Mouse (Mus musculus): Measurements from ENCODE around the gene Hoxb8. TPM values are rescaled to one million over a fixed set of nuclear protein-coding genes. Genes with fewer than 3 reads are reported as not detected.

The Hoxb8 gene
- polyA plus RNA-seq, 1 experiment from 2014 or later: 15.1 TPM

GRCm38 (mm10) chr11:96301837-96302236 lies 20.1 kb downstream of the Hoxb8 start:
- no peaks in the 10 kb centered on the region for H3K9me3 ChIP-seq (ENCODE audit: control insufficient read depth, low read length)
- WGBS: 1% methylated on average over 15 of the region's 15 CpGs
- H3K36me3 ChIP-seq (ENCODE audit: control insufficient read depth, insufficient read depth, low read length): no peaks in the 10 kb centered on the region
- H3K27me3 ChIP-seq (replicated peaks; ENCODE audit: control insufficient read depth, insufficient read depth, low read length): peaks cover 42% of the 10 kb centered on the region
- H3K9ac ChIP-seq (ENCODE audit: low read depth, low read length): peak overlapping the region; percentile 57
- peak overlapping the region; percentile 43 for H3K4me3 ChIP-seq (ENCODE audit: low read length)
- H3K4me2 ChIP-seq (ENCODE audit: low read length): peak overlapping the region; percentile 62
- no peaks in the 10 kb centered on the region for H3K4me1 ChIP-seq (ENCODE audit: control insufficient read depth, insufficient read depth, low read depth, low read length)
- ATAC-seq: peak; percentile 54; the same call in 1 of the 2 replicates
- H3K27ac ChIP-seq (ENCODE audit: low read depth, low read length): peak overlapping the region; percentile 60

GRCm38 (mm10) chr11:96302381-96303150 lies 20.9 kb downstream of the Hoxb8 start:
- H3K4me1 ChIP-seq (ENCODE audit: control insufficient read depth, insufficient read depth, low read depth, low read length): no peaks in the 10 kb centered on the region
- H3K4me2 ChIP-seq (ENCODE audit: low read length): peak overlapping the region; percentile 62
- 5% methylated on average over 23 of the region's 23 CpGs for WGBS
- H3K9ac ChIP-seq (ENCODE audit: low read depth, low read length): peak overlapping the region; percentile 57
- ATAC-seq: no peak
- no peaks in the 10 kb centered on the region for H3K36me3 ChIP-seq (ENCODE audit: control insufficient read depth, insufficient read depth, low read length)
- peak overlapping the region; percentile 43 for H3K4me3 ChIP-seq (ENCODE audit: low read length)
- H3K27ac ChIP-seq (ENCODE audit: low read depth, low read length): peak overlapping the region; percentile 60
- H3K9me3 ChIP-seq (ENCODE audit: control insufficient read depth, low read length): no peaks in the 10 kb centered on the region
- H3K27me3 ChIP-seq (replicated peaks; ENCODE audit: control insufficient read depth, insufficient read depth, low read length): peaks cover 42% of the 10 kb centered on the region

- peak within 1 kb of the TSS; percentile 62 for H3K4me2 ChIP-seq (ENCODE audit: low read length)
- WGBS: under 1% methylated on average over 69 of the region's 69 CpGs
- H3K9ac ChIP-seq (ENCODE audit: low read depth, low read length): peak within 1 kb of the TSS; percentile 73
- no peaks in the 10 kb centered on the region for H3K4me1 ChIP-seq (ENCODE audit: control insufficient read depth, insufficient read depth, low read depth, low read length)
- H3K36me3 ChIP-seq (ENCODE audit: control insufficient read depth, insufficient read depth, low read length): no peaks in the 10 kb centered on the region
- H3K4me3 ChIP-seq (ENCODE audit: low read length): peak within 1 kb of the TSS; percentile 43
- H3K9me3 ChIP-seq (ENCODE audit: control insufficient read depth, low read length): no peaks in the 10 kb centered on the region
- peaks cover 41% of the 10 kb centered on the region for H3K27me3 ChIP-seq (replicated peaks; ENCODE audit: control insufficient read depth, insufficient read depth, low read length)
- peak within 1 kb of the TSS; percentile 90 for H3K27ac ChIP-seq (ENCODE audit: low read depth, low read length)
- peak; percentile 63 for ATAC-seq
Observed at GRCm38 (mm10) chr11:96303151-96304099, 21.7 kb downstream of the Hoxb8 start, which contains the start of gene Hoxb5. Hoxb5 (plus strand) TSS chr11:96303336.

- ATAC-seq: no peak
- H3K9ac ChIP-seq (ENCODE audit: low read depth, low read length): peak overlapping the region; percentile 73
- peak overlapping the region; percentile 43 for H3K4me3 ChIP-seq (ENCODE audit: low read length)
- no peaks in the 10 kb centered on the region for H3K4me1 ChIP-seq (ENCODE audit: control insufficient read depth, insufficient read depth, low read depth, low read length)
- peak overlapping the region; percentile 62 for H3K4me2 ChIP-seq (ENCODE audit: low read length)
- peaks cover 48% of the 10 kb centered on the region for H3K27me3 ChIP-seq (replicated peaks; ENCODE audit: control insufficient read depth, insufficient read depth, low read length)
- H3K36me3 ChIP-seq (ENCODE audit: control insufficient read depth, insufficient read depth, low read length): no peaks in the 10 kb centered on the region
- peak overlapping the region; percentile 90 for H3K27ac ChIP-seq (ENCODE audit: low read depth, low read length)
- H3K9me3 ChIP-seq (ENCODE audit: control insufficient read depth, low read length): no peaks in the 10 kb centered on the region
- WGBS: 1% methylated on average over 38 of the region's 38 CpGs
Observed at GRCm38 (mm10) chr11:96304381-96305195, 22.9 kb downstream of the Hoxb8 start.

GRCm38 (mm10) chr11:96305505-96306182 lies 23.9 kb downstream of the Hoxb8 start:
- Histone ChIP-seq H3K4me3 (ENCODE audit: low read length) (peak overlapping the region; percentile 28), H3K9me3 (ENCODE audit: control insufficient read depth, low read length) (no peaks in the 10 kb centered on the region), H3K4me2 (ENCODE audit: low read length) (peak overlapping the region; percentile 62), H3K36me3 (ENCODE audit: control insufficient read depth, insufficient read depth, low read length) (no peaks in the 10 kb centered on the region), H3K27me3 (replicated peaks; ENCODE audit: control insufficient read depth, insufficient read depth, low read length) (peaks cover 49% of the 10 kb centered on the region), H3K27ac (ENCODE audit: low read depth, low read length) (peak overlapping the region; percentile 90), H3K9ac (ENCODE audit: low read depth, low read length) (peak overlapping the region; percentile 73), H3K4me1 (ENCODE audit: control insufficient read depth, insufficient read depth, low read depth, low read length) (no peaks in the 10 kb centered on the region)
- ATAC-seq: no peak
- 35% methylated on average over 6 of the region's 6 CpGs for WGBS

GRCm38 (mm10) chr11:96306183-96306907 lies 24.6 kb downstream of the Hoxb8 start:
- peak overlapping the region; percentile 28 for H3K4me3 ChIP-seq (ENCODE audit: low read length)

GRCm38 (mm10) chr11:96306908-96307269 lies 25.2 kb downstream of the Hoxb8 start:
- Histone ChIP-seq H3K27me3 (replicated peaks; ENCODE audit: control insufficient read depth, insufficient read depth, low read length) (peaks cover 55% of the 10 kb centered on the region), H3K4me3 (ENCODE audit: low read length) (peak overlapping the region; percentile 28), H3K4me1 (ENCODE audit: control insufficient read depth, insufficient read depth, low read depth, low read length) (no peaks in the 10 kb centered on the region), H3K9ac (ENCODE audit: low read depth, low read length) (no peak overlapping the region), H3K36me3 (ENCODE audit: control insufficient read depth, insufficient read depth, low read length) (no peaks in the 10 kb centered on the region), H3K9me3 (ENCODE audit: control insufficient read depth, low read length) (no peaks in the 10 kb centered on the region), H3K27ac (ENCODE audit: low read depth, low read length) (peak overlapping the region; percentile 90), H3K4me2 (ENCODE audit: low read length) (peak overlapping the region; percentile 62)
- WGBS: 6% methylated on average over 13 of the region's 13 CpGs
- ATAC-seq: no peak

More at GRCm38 (mm10) chr11:96306183-96306907, 24.6 kb downstream of the Hoxb8 start:
- peak overlapping the region; percentile 90 for H3K27ac ChIP-seq (ENCODE audit: low read depth, low read length)
- no peaks in the 10 kb centered on the region for H3K9me3 ChIP-seq (ENCODE audit: control insufficient read depth, low read length)
- no peaks in the 10 kb centered on the region for H3K4me1 ChIP-seq (ENCODE audit: control insufficient read depth, insufficient read depth, low read depth, low read length)
- peak overlapping the region; percentile 62 for H3K4me2 ChIP-seq (ENCODE audit: low read length)
- no peaks in the 10 kb centered on the region for H3K36me3 ChIP-seq (ENCODE audit: control insufficient read depth, insufficient read depth, low read length)
- peaks cover 52% of the 10 kb centered on the region for H3K27me3 ChIP-seq (replicated peaks; ENCODE audit: control insufficient read depth, insufficient read depth, low read length)
- 20% methylated on average over 7 of the region's 7 CpGs for WGBS
- ATAC-seq: no peak
- peak overlapping the region; percentile 73 for H3K9ac ChIP-seq (ENCODE audit: low read depth, low read length)

- Histone ChIP-seq H3K4me2 (ENCODE audit: low read length) (peak overlapping the region; percentile 62), H3K27ac (ENCODE audit: low read depth, low read length) (peak overlapping the region; percentile 59)
Observed at GRCm38 (mm10) chr11:96308763-96309162, 27.1 kb downstream of the Hoxb8 start.

More at GRCm38 (mm10) chr11:96308763-96309162, 27.1 kb downstream of the Hoxb8 start:
- no peak for ATAC-seq
- Histone ChIP-seq H3K36me3 (ENCODE audit: control insufficient read depth, insufficient read depth, low read length) (no peaks in the 10 kb centered on the region), H3K9ac (ENCODE audit: low read depth, low read length) (peak overlapping the region; percentile 29; the same call in 1 of the 2 replicates), H3K4me3 (ENCODE audit: low read length) (peak overlapping the region; percentile 13), H3K27me3 (replicated peaks; ENCODE audit: control insufficient read depth, insufficient read depth, low read length) (peaks cover 68% of the 10 kb centered on the region), H3K9me3 (ENCODE audit: control insufficient read depth, low read length) (no peaks in the 10 kb centered on the region), H3K4me1 (ENCODE audit: control insufficient read depth, insufficient read depth, low read depth, low read length) (no peaks in the 10 kb centered on the region)
- WGBS: 15% methylated on average over 4 of the region's 4 CpGs

All from hindbrain, embryonic 16.5 days (tissue).